Mouse (Mus musculus): ENCODE results near the gene Psap. TPM values are rescaled to one million over a fixed set of nuclear protein-coding genes. Genes with fewer than 3 reads are reported as not detected.
"Not testable (repeated sequence)": the region's sequence is repeated elsewhere in the genome, so short reads cannot be mapped to it uniquely, and the experiment has no call there.

The Psap gene
- total RNA-seq (2021), result 100 to 1,000 TPM; 405 to 444 TPM
- long read RNA-seq, experiment 1, transcript Psap-202 (14 exons, 2,646 nt), result major isoform, 88 of 178 reads
- long read RNA-seq, experiment 1, transcript Psap-201 (14 exons, 2,654 nt), result minor isoform, 45 of 178 reads
- long read RNA-seq, experiment 1, partial matches to known transcripts, result 32 of 178 reads
- long read RNA-seq, experiment 1, other reads (novel, unspliced or antisense), result 13 of 178 reads
- long read RNA-seq, experiment 2, transcript Psap-201 (14 exons, 2,654 nt), result minor isoform, 33 of 123 reads
- long read RNA-seq, experiment 2, transcript Psap-202 (14 exons, 2,646 nt), result major isoform, 52 of 123 reads
- long read RNA-seq, experiment 2, partial matches to known transcripts, result 17 of 123 reads
- long read RNA-seq, experiment 2, other reads (novel, unspliced or antisense), result 21 of 123 reads

- peak; percentile 96 for DNase-seq
Measured at GRCm38 (mm10) chr10:60277207-60278005, at the start of gene Psap. Gene Psap (plus strand): TSS chr10:60277627.

GRCm38 (mm10) chr10:60227666-60228065 lies 49.8 kb upstream of the Psap start:
- DNase-seq, result no peak

- no peak for DNase-seq
Measured at GRCm38 (mm10) chr10:60229113-60229512, 48.3 kb upstream of the Psap start.

GRCm38 (mm10) chr10:60230321-60231088 lies 46.9 kb upstream of the Psap start:
- DNase-seq, result no peak

GRCm38 (mm10) chr10:60234006-60234405 lies 43.4 kb upstream of the Psap start:
- no peak for DNase-seq

GRCm38 (mm10) chr10:60235876-60236275 lies 41.6 kb upstream of the Psap start:
- DNase-seq, result not testable (repeated sequence)

GRCm38 (mm10) chr10:60237475-60238154 lies 39.8 kb upstream of the Psap start:
- peak; percentile 72 for DNase-seq

GRCm38 (mm10) chr10:60240416-60240815 lies 37.0 kb upstream of the Psap start:
- DNase-seq, result no peak

GRCm38 (mm10) chr10:60243941-60244340 lies 33.5 kb upstream of the Psap start:
- DNase-seq, result no peak

GRCm38 (mm10) chr10:60245041-60245440 lies 32.4 kb upstream of the Psap start:
- DNase-seq, result peak; percentile 95

- DNase-seq, result no peak
Measured at GRCm38 (mm10) chr10:60245635-60246034, 31.8 kb upstream of the Psap start.

- DNase-seq, result peak; percentile 63
Measured at GRCm38 (mm10) chr10:60246519-60246918, 30.9 kb upstream of the Psap start.

- not testable (repeated sequence) for DNase-seq
Measured at GRCm38 (mm10) chr10:60248345-60248744, 29.1 kb upstream of the Psap start.

GRCm38 (mm10) chr10:60250426-60250965 lies 26.9 kb upstream of the Psap start:
- DNase-seq, result no peak

- DNase-seq, result no peak
Measured at GRCm38 (mm10) chr10:60252187-60252586, 25.2 kb upstream of the Psap start.

- DNase-seq, result no peak
Measured at GRCm38 (mm10) chr10:60252606-60253005, 24.8 kb upstream of the Psap start.

- DNase-seq, result no peak
Measured at GRCm38 (mm10) chr10:60256088-60256487, 21.3 kb upstream of the Psap start.

GRCm38 (mm10) chr10:60257261-60257825 lies 20.1 kb upstream of the Psap start:
- no peak for DNase-seq

- DNase-seq, result no peak
Measured at GRCm38 (mm10) chr10:60260557-60261294, 16.7 kb upstream of the Psap start.

GRCm38 (mm10) chr10:60261530-60261929 lies 15.9 kb upstream of the Psap start:
- DNase-seq, result no peak

Data from gastrocnemius, postnatal 10 days (tissue).